Mouse (Mus musculus) C2C12 (cell line): ENCODE measurements at regions not wholly inside any gene's neighbourhood (a gene's known extent, or its start where the extent isn't known, plus 50 kb on each side); places are given as distances from the start of the nearest gene placed in this dataset.

Source experiments
- H3K27me3 ChIP-seq: one replicate; pipeline ENCODE4 v1.6.1; 2011; ENCODE audit not compliant: control insufficient read depth, insufficient read depth, insufficient read length
- H3K36me3 ChIP-seq: one replicate; pipeline ENCODE4 v1.6.1; 2011; ENCODE audit not compliant: control insufficient read depth, insufficient read depth
- H3K4me3 ChIP-seq: one replicate; pipeline ENCODE4 v1.5.1; 2011; ENCODE audit warnings: mild to moderate bottlenecking, control low read depth; ENCODE audit not compliant: poor library complexity, insufficient read depth, severe bottlenecking
- H3K79me2 ChIP-seq: one replicate; pipeline ENCODE4 v1.6.1; 2011; ENCODE audit not compliant: control insufficient read depth, insufficient read depth
- H3K79me3 ChIP-seq: one replicate; pipeline ENCODE4 v1.6.1; 2011; ENCODE audit warnings: low read depth, control low read depth
- H3ac ChIP-seq: one replicate; pipeline ENCODE3; 2011; ENCODE audit warnings: low read depth; ENCODE audit not compliant: control insufficient read depth, insufficient read length
- CEBPB ChIP-seq: IDR thresholded peaks from one replicate; pipeline ENCODE4 v1.6.1; 2011; ENCODE audit warnings: low read depth, mild to moderate bottlenecking, control low read depth, moderate library complexity
- CTCF ChIP-seq: IDR thresholded peaks from one replicate; pipeline ENCODE4 v1.5.1; 2011; ENCODE audit not compliant: control insufficient read depth, insufficient read depth, insufficient read length
- FOSL1 ChIP-seq: IDR thresholded peaks from one replicate; pipeline ENCODE4 v1.8.0; 2011; ENCODE audit warnings: mild to moderate bottlenecking, low read length; ENCODE audit not compliant: poor library complexity, insufficient read depth, severe bottlenecking
- MAX ChIP-seq: IDR thresholded peaks from one replicate; pipeline ENCODE4 v1.6.1; 2011; ENCODE audit warnings: mild to moderate bottlenecking, control low read depth
- MYOD1 ChIP-seq: IDR thresholded peaks from one replicate; pipeline ENCODE4 v1.6.1; 2011; ENCODE audit warnings: low read depth; ENCODE audit not compliant: control insufficient read depth, insufficient read length
- MYOG ChIP-seq: IDR thresholded peaks from one replicate; pipeline ENCODE4 v1.6.1; 2011; ENCODE audit not compliant: control insufficient read depth, insufficient read length; ENCODE audit errors: extremely low read depth
- USF1 ChIP-seq: IDR thresholded peaks from one replicate; pipeline ENCODE4 v1.6.1; 2011; ENCODE audit warnings: low read depth, mild to moderate bottlenecking, control low read depth, moderate library complexity

DNA sequence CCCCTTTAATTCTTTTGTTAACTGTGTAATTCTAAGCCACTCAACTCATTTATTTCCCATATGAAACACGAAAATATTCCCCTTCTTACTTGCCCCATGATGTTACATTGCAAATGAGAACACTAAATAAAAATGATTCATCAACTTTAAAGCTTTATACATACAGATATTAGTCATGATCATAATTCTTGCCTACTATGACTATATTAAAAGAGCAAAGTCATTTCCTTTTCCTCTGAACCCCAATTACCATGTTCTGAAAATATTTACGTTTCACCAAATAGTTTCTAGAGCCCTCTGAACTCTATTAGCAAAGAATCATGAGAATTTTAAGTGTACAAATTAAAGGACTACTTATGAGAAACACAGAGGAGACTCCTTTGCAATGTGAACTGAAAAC lies 105.4 kb downstream of the Gm12728 start:
- no peaks in the 10 kb centered on the region for H3K36me3 ChIP-seq
- no peak overlapping the region for H3K4me3 ChIP-seq
- no peaks in the 10 kb centered on the region for H3K79me3 ChIP-seq
- TF ChIP-seq FOSL1 (peak; percentile 92), MYOG (no peak), CEBPB (no peak), MAX (no peak)
- no peak overlapping the region for H3ac ChIP-seq
- H3K79me2 ChIP-seq: no peaks in the 10 kb centered on the region
- no peaks in the 10 kb centered on the region for H3K27me3 ChIP-seq

DNA sequence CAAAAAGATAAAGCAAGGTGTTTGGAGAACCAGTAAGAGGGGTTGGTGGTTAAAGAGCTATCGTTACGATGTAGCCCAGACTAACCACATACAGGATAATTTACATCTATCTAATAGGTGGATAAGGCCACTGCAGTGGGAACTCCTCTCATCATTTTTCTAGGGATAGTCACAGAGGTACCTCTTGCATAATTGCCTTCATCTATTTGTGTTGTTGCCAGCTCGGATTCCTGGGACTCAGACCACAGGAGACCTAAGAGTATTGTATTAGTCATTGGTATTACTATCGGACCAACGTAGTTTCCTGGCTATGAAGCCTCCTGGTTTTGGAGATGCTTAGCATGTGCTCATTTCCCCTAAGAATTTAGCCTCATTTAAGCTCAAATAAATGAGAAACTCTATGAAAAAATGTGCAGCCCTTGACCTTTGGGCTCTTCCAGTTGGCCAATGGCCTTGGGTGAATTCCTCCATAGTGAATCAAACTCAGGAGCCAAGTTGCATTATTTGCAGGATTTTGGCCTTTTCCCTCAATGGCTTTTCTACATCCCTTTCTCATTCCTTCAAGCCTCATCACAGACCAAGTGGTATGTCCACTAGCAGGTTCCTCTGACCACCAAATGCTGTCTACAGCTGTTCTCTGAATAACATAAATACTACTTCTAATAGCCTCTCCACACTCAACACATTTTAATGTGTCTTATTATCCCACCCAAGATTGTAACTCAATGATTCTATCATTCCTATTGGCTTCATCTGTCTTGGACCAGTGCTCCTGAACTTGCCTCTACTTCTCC lies 108.6 kb downstream of the Gm12728 start:
- TF ChIP-seq USF1 (no peak), FOSL1 (peak; percentile 76), CEBPB (peak; percentile 95), MYOG (no peak), MYOD1 (peak; percentile 79)
- Histone ChIP-seq H3K79me2 (no peaks in the 10 kb centered on the region), H3K79me3 (no peaks in the 10 kb centered on the region), H3K4me3 (no peak overlapping the region), H3ac (no peak overlapping the region), H3K36me3 (no peaks in the 10 kb centered on the region), H3K27me3 (no peaks in the 10 kb centered on the region)

DNA sequence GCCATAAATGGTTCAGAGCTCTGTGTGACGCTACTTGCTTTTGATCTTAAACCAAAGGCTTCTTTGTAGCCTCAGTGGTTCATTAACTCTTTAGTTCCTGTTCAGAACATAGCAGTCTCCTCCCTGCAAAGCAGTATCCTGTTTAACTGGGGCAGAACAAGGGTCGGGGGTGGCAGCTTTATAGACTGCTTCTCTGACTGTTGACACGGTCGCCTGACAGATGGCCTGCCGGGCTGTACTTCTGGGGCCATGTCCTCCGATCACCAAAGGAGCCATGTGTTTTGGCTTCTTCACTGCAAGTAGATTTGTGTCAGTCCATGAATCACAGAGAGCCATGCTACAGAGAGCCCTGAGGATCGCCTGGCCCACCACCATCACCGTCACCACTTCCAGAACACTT lies 115.2 kb downstream of the Gm12728 start:
- H3ac ChIP-seq: no peak overlapping the region
- H3K79me2 ChIP-seq: no peaks in the 10 kb centered on the region
- no peaks in the 10 kb centered on the region for H3K36me3 ChIP-seq
- TF ChIP-seq CEBPB (no peak), MYOD1 (no peak), MAX (no peak), FOSL1 (no peak), CTCF (no peak), USF1 (no peak), MYOG (no peak)
- H3K4me3 ChIP-seq: no peak overlapping the region
- no peaks in the 10 kb centered on the region for H3K79me3 ChIP-seq
- H3K27me3 ChIP-seq: no peaks in the 10 kb centered on the region

DNA sequence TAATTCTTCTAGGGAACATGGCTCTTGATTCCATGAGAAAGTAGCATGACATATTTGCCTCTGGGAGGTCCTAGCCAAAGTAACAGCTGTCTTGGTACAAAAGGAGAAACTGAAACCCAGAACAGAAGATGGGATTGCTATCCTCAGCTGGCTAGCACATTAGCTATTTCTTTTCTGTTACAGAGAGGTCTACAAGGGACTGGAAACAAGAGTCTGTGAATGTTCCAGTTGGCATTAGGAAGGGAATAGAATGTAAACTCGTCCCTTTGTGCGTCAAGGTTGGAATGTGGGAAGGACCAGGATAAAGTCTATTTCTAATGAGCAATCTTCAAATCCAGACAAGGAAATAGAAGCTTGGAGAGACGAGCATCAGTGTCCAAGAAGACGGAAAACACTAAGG lies 116.7 kb downstream of the Gm12728 start:
- H3K36me3 ChIP-seq: no peaks in the 10 kb centered on the region
- H3K4me3 ChIP-seq: no peak overlapping the region
- TF ChIP-seq FOSL1 (no peak), CTCF (no peak), CEBPB (no peak), MAX (no peak), MYOG (no peak), MYOD1 (no peak), USF1 (no peak)
- no peaks in the 10 kb centered on the region for H3K79me3 ChIP-seq
- H3K79me2 ChIP-seq: no peaks in the 10 kb centered on the region
- no peak overlapping the region for H3ac ChIP-seq
- H3K27me3 ChIP-seq: no peaks in the 10 kb centered on the region

DNA sequence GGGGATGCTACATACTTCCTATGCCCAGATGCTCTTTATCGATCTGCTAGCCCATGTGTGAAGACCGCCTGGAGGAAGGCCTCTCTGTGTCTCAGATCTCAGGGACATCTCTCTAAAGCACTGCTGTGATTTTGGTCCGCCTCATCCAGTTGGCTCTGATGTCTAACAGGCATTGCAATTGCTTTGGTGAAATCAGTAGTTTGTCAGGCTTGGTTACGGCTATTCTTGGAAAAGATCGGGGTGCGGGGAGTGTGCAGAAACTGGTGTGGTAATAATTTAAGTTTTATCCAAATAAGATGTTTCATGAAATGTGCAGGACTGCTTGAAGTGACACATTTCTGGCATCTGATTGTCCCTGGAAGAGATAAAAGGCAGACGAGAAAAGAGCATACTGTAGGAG lies 117.9 kb downstream of the Gm12728 start:
- Histone ChIP-seq H3K27me3 (no peaks in the 10 kb centered on the region), H3K79me2 (no peaks in the 10 kb centered on the region), H3K4me3 (no peak overlapping the region), H3K79me3 (no peaks in the 10 kb centered on the region), H3K36me3 (no peaks in the 10 kb centered on the region), H3ac (no peak overlapping the region)
- TF ChIP-seq CEBPB (no peak), FOSL1 (no peak), CTCF (no peak)

DNA sequence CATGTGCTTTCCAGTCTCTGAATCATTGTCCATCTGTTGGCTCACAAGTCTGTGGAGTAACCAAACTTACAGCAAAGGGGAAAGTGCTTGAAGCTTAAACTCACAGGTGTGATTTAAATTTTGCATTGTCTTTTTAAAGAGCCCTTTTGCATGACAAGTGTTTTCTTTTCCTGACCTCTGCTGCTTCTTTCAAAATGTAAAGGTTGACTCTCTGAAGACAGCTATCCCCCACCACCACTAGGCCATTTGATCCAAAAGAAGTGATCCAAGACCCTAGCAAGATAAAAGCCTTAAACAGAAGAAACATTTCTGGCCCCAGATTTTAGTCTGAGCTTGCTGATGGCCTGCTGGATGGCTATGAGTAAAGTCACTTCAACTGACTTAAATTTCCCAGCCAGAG lies 118.6 kb downstream of the Gm12728 start:
- Histone ChIP-seq H3ac (no peak overlapping the region), H3K36me3 (no peaks in the 10 kb centered on the region), H3K27me3 (no peaks in the 10 kb centered on the region), H3K79me2 (no peaks in the 10 kb centered on the region), H3K4me3 (no peak overlapping the region), H3K79me3 (no peaks in the 10 kb centered on the region)
- no peak for TF ChIP-seq CEBPB
- TF ChIP-seq MYOD1: no peak
- TF ChIP-seq FOSL1: no peak
- TF ChIP-seq USF1: no peak
- TF ChIP-seq MYOG: no peak
- no peak for TF ChIP-seq CTCF
- TF ChIP-seq MAX: no peak
